Mouse (Mus musculus) MEL (cell line): ENCODE results near the gene Fam181a. TPM values are rescaled to one million over a fixed set of nuclear protein-coding genes. Genes with fewer than 3 reads are reported as not detected.

Source experiments
- DNase-seq: peaks from one replicate; pipeline ENCODE4 v3.0.0; 2011; ENCODE audit warnings: low read depth, low spot score
- H3K27ac ChIP-seq: 2 replicates; pipeline ENCODE4 v1.5.1; 2012; ENCODE audit warnings: low read depth, mild to moderate bottlenecking, control low read depth, low read length, moderate library complexity; ENCODE audit not compliant: control insufficient read depth
- H3K27me3 ChIP-seq, 2 experiments: fragments of 150-350 bp in 1 of 2; sonication (generic) in 1 of 2; 2 replicates each; pipeline ENCODE4 v1.6.1; 2012; ENCODE audit warnings: low read length in 2 of 2, mild to moderate bottlenecking in 2 of 2, improper control_type of control experiment in 1 of 2, moderate library complexity in 1 of 2; ENCODE audit not compliant: insufficient read depth in 2 of 2, control insufficient read depth in 1 of 2
- H3K36me3 ChIP-seq, 2 experiments: 2 replicates each; pipeline ENCODE4 v1.6.1; 2012 to 2014; ENCODE audit warnings: low read length in 2 of 2, improper control_type of control experiment in 1 of 2, inconsistent platforms in 1 of 2, mild to moderate bottlenecking in 1 of 2; ENCODE audit not compliant: insufficient read depth in 2 of 2, control insufficient read depth in 1 of 2
- H3K4me1 ChIP-seq, 2 experiments: fragments of 150-350 bp in 1 of 2; sonication (generic) in 1 of 2; 2 replicates each; pipeline ENCODE4 v1.6.1; 2012; ENCODE audit warnings: low read length in 2 of 2, improper control_type of control experiment in 1 of 2, mild to moderate bottlenecking in 1 of 2; ENCODE audit not compliant: insufficient read depth in 2 of 2, control insufficient read depth in 1 of 2
- H3K4me3 ChIP-seq, 2 experiments: fragments of 150-350 bp in 1 of 2; sonication (generic) in 1 of 2; 2 replicates each; pipeline ENCODE4 v1.5.1; 2012; ENCODE audit warnings: low read depth in 2 of 2, low read length in 2 of 2, mild to moderate bottlenecking in 2 of 2, moderate library complexity in 2 of 2, control low read depth in 1 of 2, improper control_type of control experiment in 1 of 2; ENCODE audit not compliant: control insufficient read depth in 1 of 2, insufficient read depth in 1 of 2
- H3K79me2 ChIP-seq: 2 replicates; pipeline ENCODE4 v1.6.1; 2012; ENCODE audit warnings: mild to moderate bottlenecking, low read length, moderate library complexity; ENCODE audit not compliant: control insufficient read depth, poor library complexity, insufficient read depth
- H3K9ac ChIP-seq: 2 replicates; pipeline ENCODE4 v1.6.1; 2012; ENCODE audit warnings: low read depth, mild to moderate bottlenecking, control low read depth, low read length, moderate library complexity; ENCODE audit not compliant: control insufficient read depth, poor library complexity, severe bottlenecking
- H3K9me3 ChIP-seq: fragments of 150-350 bp; sonication (generic); replicated peaks from 2 replicates; pipeline ENCODE4 v1.6.1; 2012; ENCODE audit warnings: mild to moderate bottlenecking, low read length, improper control_type of control experiment, moderate library complexity; ENCODE audit not compliant: insufficient read depth
- BHLHE40 ChIP-seq: IDR thresholded peaks from 2 replicates; pipeline ENCODE4 v1.6.1; 2012; ENCODE audit warnings: low read depth, mild to moderate bottlenecking, inconsistent platforms, low read length, improper control_type of control experiment, borderline replicate concordance
- CHD1 ChIP-seq: IDR thresholded peaks from 2 replicates; pipeline ENCODE4 v1.6.1; 2012; ENCODE audit warnings: low read depth, mild to moderate bottlenecking, inconsistent platforms, low read length, improper control_type of control experiment
- CTCF ChIP-seq, 3 experiments: IDR thresholded peaks in 2 of 3; conservative IDR thresholded peaks in 1 of 3; 2 replicates each; pipeline ENCODE4 v1.5.1; 2011 to 2012; ENCODE audit warnings: low read length in 3 of 3, low read depth in 2 of 3, mild to moderate bottlenecking in 2 of 3, improper control_type of control experiment in 1 of 3, inconsistent platforms in 1 of 3, mixed read lengths in 1 of 3, moderate library complexity in 1 of 3; ENCODE audit not compliant: control insufficient read depth in 1 of 3, insufficient read depth in 1 of 3, poor library complexity in 1 of 3, severe bottlenecking in 1 of 3
- EP300 ChIP-seq, 2 experiments: IDR thresholded peaks; 2 replicates each; pipeline ENCODE4 v1.6.1; 2011; ENCODE audit warnings: improper control_type of control experiment in 2 of 2, low read length in 2 of 2, low read depth in 1 of 2, mild to moderate bottlenecking in 1 of 2
- GABPA ChIP-seq: IDR thresholded peaks from 2 replicates; pipeline ENCODE4 v1.6.1; 2012; ENCODE audit warnings: low read depth, mild to moderate bottlenecking, inconsistent platforms, low read length, improper control_type of control experiment, moderate library complexity
- GATA1 ChIP-seq: IDR thresholded peaks from 2 replicates; pipeline ENCODE4 v1.6.1; 2011; ENCODE audit warnings: low read depth, low read length, improper control_type of control experiment
- JUND ChIP-seq: IDR thresholded peaks from 2 replicates; pipeline ENCODE4 v1.6.1; 2011; ENCODE audit warnings: low read depth, mild to moderate bottlenecking, improper control_type of control experiment, low read length
- KAT2A ChIP-seq: conservative IDR thresholded peaks from 2 replicates; pipeline ENCODE4 v1.6.1; 2012; ENCODE audit warnings: low read depth, low read length, improper control_type of control experiment, inconsistent platforms
- MAFK ChIP-seq: IDR thresholded peaks from 2 replicates; pipeline ENCODE4 v1.6.1; 2011; ENCODE audit warnings: low read depth, mild to moderate bottlenecking, low read length, improper control_type of control experiment, borderline replicate concordance
- MAX ChIP-seq: IDR thresholded peaks from 2 replicates; pipeline ENCODE4 v1.6.1; 2011; ENCODE audit warnings: low read length, improper control_type of control experiment
- MEF2A ChIP-seq: IDR thresholded peaks from 2 replicates; pipeline ENCODE4 v1.6.1; 2014; ENCODE audit warnings: low read depth, mild to moderate bottlenecking, inconsistent platforms, low read length, improper control_type of control experiment; ENCODE audit not compliant: poor library complexity, insufficient replicate concordance, severe bottlenecking; ENCODE audit errors: extremely low read depth
- MYC ChIP-seq: IDR thresholded peaks from 2 replicates; pipeline ENCODE4 v1.6.1; 2011; ENCODE audit warnings: low read depth, mild to moderate bottlenecking, low read length, improper control_type of control experiment, moderate library complexity
- POLR2A ChIP-seq, 2 experiments: IDR thresholded peaks; 2 replicates each; pipeline ENCODE4 v1.6.1; 2011 to 2012; ENCODE audit warnings: low read length in 2 of 2, mild to moderate bottlenecking in 2 of 2, control low read depth in 1 of 2, improper control_type of control experiment in 1 of 2, low read depth in 1 of 2, moderate library complexity in 1 of 2; ENCODE audit not compliant: control insufficient read depth in 1 of 2, insufficient read depth in 1 of 2, poor library complexity in 1 of 2
- POLR2AphosphoS2 ChIP-seq: IDR thresholded peaks from 2 replicates; pipeline ENCODE4 v1.6.1; 2011; ENCODE audit warnings: low read length, improper control_type of control experiment
- SIN3A ChIP-seq: IDR thresholded peaks from 2 replicates; pipeline ENCODE4 v1.6.1; 2012; ENCODE audit warnings: low read length, improper control_type of control experiment, inconsistent platforms
- SMC3 ChIP-seq: IDR thresholded peaks from 2 replicates; pipeline ENCODE4 v1.6.1; 2011; ENCODE audit warnings: low read depth, low read length, improper control_type of control experiment
- TAL1 ChIP-seq: IDR thresholded peaks from 2 replicates; pipeline ENCODE4 v1.6.1; 2012; ENCODE audit warnings: mild to moderate bottlenecking, inconsistent platforms, low read length, moderate library complexity, mixed read lengths
- TCF12 ChIP-seq: IDR thresholded peaks from 2 replicates; pipeline ENCODE4 v1.6.1; 2014; ENCODE audit warnings: low read depth, mild to moderate bottlenecking, inconsistent platforms, low read length, improper control_type of control experiment, moderate library complexity
- UBTF ChIP-seq: IDR thresholded peaks from 2 replicates; pipeline ENCODE4 v1.6.1; 2012; ENCODE audit warnings: low read depth, mild to moderate bottlenecking, inconsistent platforms, low read length, improper control_type of control experiment, moderate library complexity, borderline replicate concordance; ENCODE audit not compliant: insufficient read depth
- USF2 ChIP-seq, 2 experiments: IDR thresholded peaks; 2 replicates each; pipeline ENCODE4 v1.6.1; 2011 to 2012; ENCODE audit warnings: improper control_type of control experiment in 2 of 2, low read length in 2 of 2, borderline replicate concordance in 1 of 2, inconsistent platforms in 1 of 2, low read depth in 1 of 2, mild to moderate bottlenecking in 1 of 2; ENCODE audit not compliant: insufficient read depth in 1 of 2
- ZKSCAN1 ChIP-seq: IDR thresholded peaks from 2 replicates; pipeline ENCODE4 v1.6.1; 2012; ENCODE audit warnings: low read depth, mild to moderate bottlenecking, inconsistent platforms, low read length, improper control_type of control experiment, moderate library complexity
- polyA plus RNA-seq, 2 experiments: library from polyadenylated mRNA; stranded (reverse) in 1 of 2; unstranded in 1 of 2; fragments of >175 nt in 1 of 2; fragments of >200 nt in 1 of 2; gene quantifications; 2 replicates each; pipeline versions ENCODE4 v1.2.1 to v1.2.4; 2012; ENCODE audit warnings: low replicate concordance in 2 of 2, low read depth in 1 of 2; ENCODE audit not compliant: insufficient read length in 2 of 2, insufficient read depth in 1 of 2, missing spikeins in 1 of 2
- total RNA-seq: library from RNA; depleted of rRNA; stranded (reverse); fragments of 300-350 nt; gene quantifications from 2 replicates; pipeline ENCODE4 v1.2.3, GENCODE M21; 2012

The Fam181a gene
- total and polyA plus RNA-seq, 3 experiments, result not detected

GRCm38 (mm10) chr12:103348506-103348905 lies 37.7 kb downstream of the Fam181a start (continued):
- no peak for TF ChIP-seq JUND
- no peak for TF ChIP-seq MEF2A
- no peak for TF ChIP-seq GATA1
- TF ChIP-seq EP300 (IDR thresholded peaks at IDR 0.05; ENCODE audit: low read depth in 1 of 2, low read length in 2 of 2), result no peak
- peak; percentile 81 for TF ChIP-seq MAX
- TF ChIP-seq BHLHE40, result no peak

GRCm38 (mm10) chr12:103352735-103353134 lies 42.0 kb downstream of the Fam181a start:
- no peaks in the 10 kb centered on the region for H3K79me2 ChIP-seq
- H3K27ac ChIP-seq, result no peak overlapping the region
- no peak overlapping the region for H3K9ac ChIP-seq
- TF ChIP-seq POLR2AphosphoS2 (no peak), USF2 (IDR thresholded peaks at IDR 0.05; ENCODE audit: borderline replicate concordance in 1 of 2, insufficient read depth in 1 of 2, low read depth in 1 of 2, low read length in 2 of 2) (no peak), MYC (no peak)
- H3K36me3 ChIP-seq, result no peaks in the 10 kb centered on the region
- H3K9me3 ChIP-seq, result no peaks in the 10 kb centered on the region
- DNase-seq, result no peak
- peaks cover 3 to 11% of the 10 kb centered on the region in 2 experiments for H3K27me3 ChIP-seq
- no peak overlapping the region for H3K4me3 ChIP-seq
- no peaks in the 10 kb centered on the region for H3K4me1 ChIP-seq

- Histone ChIP-seq H3K36me3 (no peaks in the 10 kb centered on the region), H3K79me2 (no peaks in the 10 kb centered on the region), H3K4me3 (no peak overlapping the region), H3K27me3 (peaks cover 3 to 11% of the 10 kb centered on the region in 2 experiments), H3K9ac (no peak overlapping the region), H3K4me1 (no peaks in the 10 kb centered on the region), H3K27ac (no peak overlapping the region), H3K9me3 (no peaks in the 10 kb centered on the region)
- DNase-seq, result no peak
- TF ChIP-seq POLR2AphosphoS2, result no peak
- peak in 2 of 3 experiments; percentile 27 to 28; a peak in 3 of 6 replicates for TF ChIP-seq CTCF (IDR thresholded peaks at IDR 0.05 in 2 of 3, conservative IDR thresholded peaks at IDR 0.05 in 1 of 3; ENCODE audit: control insufficient read depth in 1 of 3, insufficient read depth in 1 of 3, low read depth in 2 of 3, low read length in 3 of 3, poor library complexity in 1 of 3, severe bottlenecking in 1 of 3)
Observed at GRCm38 (mm10) chr12:103353538-103353937, 42.8 kb downstream of the Fam181a start.

GRCm38 (mm10) chr12:103355746-103356414 lies 45.1 kb downstream of the Fam181a start, which contains the start of gene Asb2:
Asb2 (minus strand) TSS chr12:103356001.
- Histone ChIP-seq H3K27me3 (peaks cover 3 to 13% of the 10 kb centered on the region in 2 experiments), H3K4me1 (no peaks in the 10 kb centered on the region), H3K36me3 (no peaks in the 10 kb centered on the region), H3K27ac (no peak within 1 kb of the TSS), H3K4me3 (no peak within 1 kb of the TSS), H3K9ac (no peak within 1 kb of the TSS), H3K79me2 (no peaks in the 10 kb centered on the region), H3K9me3 (no peaks in the 10 kb centered on the region)
- no peak for DNase-seq
- no peak for TF ChIP-seq MAFK
- TF ChIP-seq JUND, result no peak
- no peak for TF ChIP-seq ZKSCAN1
- no peak for TF ChIP-seq TAL1
- no peak for TF ChIP-seq TCF12
- no peak for TF ChIP-seq MAX
- no peak for TF ChIP-seq GATA1
- no peak for TF ChIP-seq KAT2A
- TF ChIP-seq UBTF, result no peak
- no peak for TF ChIP-seq POLR2AphosphoS2
- TF ChIP-seq SMC3, result no peak
- TF ChIP-seq POLR2A (IDR thresholded peaks at IDR 0.05; ENCODE audit: control insufficient read depth in 1 of 2, insufficient read depth in 1 of 2, low read depth in 1 of 2, low read length in 2 of 2, poor library complexity in 1 of 2), result no peak
- no peak for TF ChIP-seq MYC
- TF ChIP-seq GABPA, result no peak
- TF ChIP-seq CHD1, result no peak
- no peak for TF ChIP-seq USF2 (IDR thresholded peaks at IDR 0.05; ENCODE audit: borderline replicate concordance in 1 of 2, insufficient read depth in 1 of 2, low read depth in 1 of 2, low read length in 2 of 2)
- TF ChIP-seq SIN3A, result no peak
